Mouse (Mus musculus) layer of hippocampus, adult 9-10 months (tissue): ENCODE results near the gene Mrpl12.
A peak's percentile ranks its signal among the peaks of the same experiment; 100 is the strongest.

Experiments used
- DNase-seq: peaks from one replicate; pipeline ENCODE4 v3.0.0; 2022; ENCODE audit warnings: low spot score

The Mrpl12 gene

DNA sequence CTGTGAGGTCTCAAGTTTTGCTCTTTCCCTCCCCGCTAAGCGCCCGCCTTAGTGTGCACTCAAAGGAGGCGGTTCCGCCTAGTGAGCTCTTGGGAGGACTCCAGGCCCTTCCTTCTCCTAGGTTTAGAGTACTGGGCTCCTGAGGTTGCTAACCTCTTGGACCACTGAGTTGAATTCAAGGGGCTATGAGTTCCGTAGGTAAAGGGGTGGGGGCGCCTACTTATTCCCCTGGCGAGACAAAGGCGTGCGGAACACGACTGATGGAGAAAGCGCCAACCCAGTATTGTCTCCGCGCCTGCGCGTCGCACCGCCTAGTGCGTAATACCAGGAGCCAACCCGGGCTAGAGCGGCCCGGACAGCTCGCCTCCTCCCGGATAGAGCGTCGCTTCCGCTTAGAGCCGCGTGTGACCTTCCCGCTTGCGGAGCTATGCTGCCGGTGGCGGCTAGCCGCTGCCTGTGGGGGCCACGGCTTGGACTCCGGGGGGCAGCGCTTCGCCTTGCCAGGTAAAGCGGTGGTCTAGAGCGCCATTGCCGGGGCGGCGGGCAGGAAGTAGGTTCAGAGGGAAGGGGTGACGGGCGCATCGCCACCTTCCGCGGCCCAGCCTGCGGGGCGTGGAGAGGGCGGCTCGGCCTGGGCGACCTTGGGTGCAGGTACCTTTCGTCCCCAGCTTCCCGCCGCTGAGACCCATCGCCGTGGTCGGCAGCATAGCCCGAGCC lies at the start of gene Mrpl12:
TSS of gene Mrpl12 (plus strand) at position 349 of the 717 bp plus-strand sequence.
- peak; percentile 51 for DNase-seq

GRCm38 (mm10) chr11:120437152-120437856 lies 47.1 kb upstream of the Mrpl12 start, which contains the start of gene Nploc4:
TSS of gene Nploc4 (minus strand) at chr11:120437708.
- peak; percentile 38 for DNase-seq

GRCm38 (mm10) chr11:120437857-120438385 lies 46.5 kb upstream of the Mrpl12 start:
- no peak for DNase-seq

DNA sequence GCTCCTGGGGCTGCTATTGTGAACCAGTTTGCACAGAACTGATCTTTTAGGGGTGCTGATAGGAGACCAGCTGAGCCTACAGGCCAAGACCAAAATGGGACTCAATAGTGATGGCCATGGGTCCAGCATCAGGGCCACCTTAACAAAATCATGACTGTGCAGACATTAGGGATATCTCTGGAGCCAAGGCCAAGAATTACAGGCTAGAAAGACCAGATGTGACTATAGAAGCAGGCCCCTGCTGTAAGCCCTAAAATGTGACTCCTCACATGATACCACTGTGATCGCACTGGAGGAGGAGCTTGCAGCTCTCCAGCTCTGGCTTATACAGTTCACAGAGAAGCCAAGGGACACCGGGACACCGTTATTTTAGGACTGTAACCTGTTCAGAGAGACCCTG lies 42.1 kb upstream of the Mrpl12 start, which contains the start of gene Tspan10:
TSS of gene Tspan10 (plus strand) at position 301 of the 400 bp plus-strand sequence.
- DNase-seq = no peak

- DNase-seq = no peak
These were observed 41.6 kb upstream of the Mrpl12 start for GRCm38 (mm10) chr11:120442765-120443280.

DNA sequence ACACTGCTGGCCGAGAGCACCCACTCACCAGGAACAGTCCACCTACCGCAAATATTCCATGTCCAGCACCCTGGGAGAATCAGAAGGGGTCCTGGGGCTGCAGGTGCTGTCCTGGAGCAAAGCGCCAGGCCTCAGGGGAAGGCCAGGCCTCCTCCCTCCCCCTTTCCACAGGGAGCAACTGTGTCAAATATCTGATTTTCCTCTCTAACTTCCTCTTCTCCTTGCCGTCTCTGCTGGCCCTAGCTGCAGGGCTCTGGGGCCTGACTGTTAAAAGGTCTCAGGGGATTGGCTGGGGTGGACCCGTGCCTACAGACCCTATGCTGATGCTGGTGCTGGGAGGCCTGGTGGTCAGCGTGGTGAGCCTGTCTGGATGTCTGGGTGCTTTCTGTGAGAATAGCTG lies 40.3 kb upstream of the Mrpl12 start:
- DNase-seq = no peak

DNA sequence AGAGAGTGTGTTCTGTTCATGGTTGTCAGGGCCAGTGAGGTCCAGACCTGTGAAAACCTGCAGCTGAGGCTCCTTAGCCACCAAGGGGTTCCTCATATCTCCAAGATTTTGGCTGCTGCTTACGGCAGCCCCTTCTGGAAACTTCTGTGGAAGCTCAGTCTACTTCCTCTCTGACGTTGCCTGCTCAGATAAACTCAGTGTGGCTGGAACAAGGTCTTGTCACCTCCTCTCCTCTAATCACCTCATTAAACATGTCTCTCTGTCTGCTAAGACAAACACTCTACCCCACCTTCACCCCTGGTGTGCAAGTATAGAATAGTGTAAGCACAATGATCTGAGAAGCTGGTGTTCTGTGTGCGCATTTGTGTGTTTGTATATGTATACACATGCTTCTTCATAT lies 38.9 kb upstream of the Mrpl12 start:
- DNase-seq = no peak

DNA sequence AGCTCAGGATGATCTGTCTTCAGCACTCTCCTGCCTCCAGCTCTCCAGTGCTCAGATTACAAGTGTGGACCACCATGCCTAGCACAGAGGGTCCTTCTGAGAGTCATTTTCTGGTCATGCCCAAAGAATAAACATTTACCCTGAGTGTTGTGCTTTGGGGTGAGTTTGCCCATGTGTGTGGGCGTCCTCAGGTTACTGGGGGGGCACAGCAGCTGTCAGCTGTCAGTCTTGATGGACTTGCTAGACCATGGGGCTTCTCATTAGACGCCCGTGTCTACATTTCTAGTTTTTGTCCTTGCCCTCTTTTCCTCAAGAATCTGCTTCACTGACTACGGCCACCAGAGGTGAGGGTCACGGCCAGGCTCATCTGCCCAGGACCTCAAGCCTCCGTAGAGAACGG lies 37.2 kb upstream of the Mrpl12 start:
- DNase-seq = no peak

- DNase-seq = no peak
These were observed 32.2 kb upstream of the Mrpl12 start for GRCm38 (mm10) chr11:120452246-120452645.

DNA sequence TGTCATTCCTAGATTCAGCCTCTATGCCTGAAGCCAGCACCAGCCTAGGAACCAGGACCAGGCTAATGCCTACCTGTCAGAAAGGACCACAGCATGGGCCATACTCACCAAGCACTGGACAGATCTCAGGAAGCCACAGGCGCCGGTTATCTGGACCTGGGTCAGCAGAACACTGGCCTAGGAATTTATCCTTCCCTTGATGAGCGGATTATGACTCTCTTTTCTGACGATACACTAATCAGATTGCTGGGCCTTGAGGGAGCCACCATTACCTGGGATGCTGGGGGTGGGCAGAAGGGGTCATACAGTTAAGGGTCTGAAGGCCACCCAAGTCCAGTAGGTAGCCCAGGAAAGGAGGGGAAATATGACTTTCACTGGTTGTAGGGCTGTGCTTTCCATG lies 31.1 kb upstream of the Mrpl12 start, which contains the start of gene Pde6g:
TSS of gene Pde6g (minus strand) at position 195 of the 400 bp plus-strand sequence.
- DNase-seq = no peak

GRCm38 (mm10) chr11:120454965-120455364 lies 29.4 kb upstream of the Mrpl12 start:
- DNase-seq = no peak

DNA sequence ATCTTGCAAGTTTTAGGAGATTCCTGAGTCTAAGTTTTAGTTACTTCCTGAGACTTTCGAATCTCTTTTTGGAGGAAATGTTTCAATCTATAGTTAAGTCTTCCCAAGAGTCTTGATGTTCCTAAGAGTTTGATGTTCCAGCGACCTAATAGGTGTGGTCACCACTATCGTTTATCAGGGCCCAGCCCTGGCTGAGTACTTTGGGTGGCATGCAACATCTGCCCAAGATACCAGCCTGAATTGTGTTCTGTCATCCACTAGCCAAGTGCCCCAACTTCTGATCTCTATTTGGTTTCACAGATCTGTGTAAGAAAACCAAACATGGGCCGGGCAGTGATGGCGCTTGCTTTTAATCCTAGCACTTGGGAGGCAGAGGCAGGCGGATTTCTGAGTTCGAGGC lies 29.0 kb upstream of the Mrpl12 start:
- no peak for DNase-seq

- DNase-seq = no peak
These were observed 27.0 kb upstream of the Mrpl12 start for GRCm38 (mm10) chr11:120457370-120457769.

- no peak for DNase-seq
These were observed 26.4 kb upstream of the Mrpl12 start, which contains the start of the genes Oxld1 and Ccdc137 for GRCm38 (mm10) chr11:120457772-120458751. TSS of gene Oxld1 (minus strand) at chr11:120458068. TSS of gene Ccdc137 (plus strand) at chr11:120458115.

DNA sequence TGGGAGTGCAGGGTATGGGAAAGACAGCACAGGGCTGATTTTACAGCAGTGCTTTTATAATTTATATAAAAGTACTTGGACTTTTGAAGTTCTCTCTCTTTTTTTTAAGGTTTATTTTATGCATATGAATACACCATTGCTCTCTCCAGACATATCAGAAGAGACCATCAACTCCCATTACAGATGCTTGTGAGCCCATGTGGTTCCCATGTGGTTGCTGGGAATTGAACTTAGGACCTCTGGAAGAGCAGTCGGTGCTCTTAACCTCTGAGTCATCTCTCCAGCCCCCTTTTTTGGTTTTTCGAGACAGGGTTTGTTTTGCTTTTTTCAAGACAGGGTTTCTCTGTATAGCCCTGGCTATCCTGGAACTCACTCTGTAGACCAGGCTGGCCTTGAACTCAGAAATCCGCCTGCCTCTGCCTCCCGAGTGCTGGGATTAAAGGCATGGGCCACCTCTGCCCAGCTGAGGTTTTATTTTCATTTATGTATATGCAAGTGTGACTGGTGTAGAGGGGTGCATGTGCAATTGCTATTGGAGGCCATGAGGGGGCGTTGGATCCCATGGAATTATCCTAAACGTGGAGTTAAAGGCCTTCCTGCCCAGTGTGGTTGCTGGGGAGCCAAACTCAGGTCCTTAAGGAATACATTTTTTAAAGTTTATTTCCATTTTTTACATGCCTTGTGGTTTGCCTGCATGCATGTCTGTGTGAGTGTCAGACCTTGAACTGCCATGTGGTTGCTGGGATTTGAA lies 25.4 kb upstream of the Mrpl12 start:
- no peak for DNase-seq

- no peak for DNase-seq
These were observed 20.9 kb upstream of the Mrpl12 start for GRCm38 (mm10) chr11:120463536-120463935.

DNA sequence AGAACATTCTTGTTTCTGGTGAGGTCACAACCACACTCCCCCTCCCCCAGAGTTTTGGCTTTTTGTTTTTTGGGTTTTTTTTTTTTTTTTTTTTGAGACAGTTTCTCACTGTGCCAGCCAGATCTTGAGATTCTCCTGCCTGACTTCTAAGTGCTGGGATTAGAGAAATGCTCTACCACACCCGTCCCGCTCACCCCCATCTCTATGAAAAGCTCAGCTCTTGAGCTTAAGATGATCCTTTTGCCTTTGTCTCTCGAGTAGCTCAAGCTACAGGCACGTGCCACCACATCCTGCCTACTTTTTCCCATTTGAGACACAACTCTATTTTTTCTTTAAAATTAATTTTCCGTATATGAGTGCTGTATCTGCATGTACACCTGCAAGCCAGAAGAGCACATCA lies 20.0 kb upstream of the Mrpl12 start:
- no peak for DNase-seq

DNA sequence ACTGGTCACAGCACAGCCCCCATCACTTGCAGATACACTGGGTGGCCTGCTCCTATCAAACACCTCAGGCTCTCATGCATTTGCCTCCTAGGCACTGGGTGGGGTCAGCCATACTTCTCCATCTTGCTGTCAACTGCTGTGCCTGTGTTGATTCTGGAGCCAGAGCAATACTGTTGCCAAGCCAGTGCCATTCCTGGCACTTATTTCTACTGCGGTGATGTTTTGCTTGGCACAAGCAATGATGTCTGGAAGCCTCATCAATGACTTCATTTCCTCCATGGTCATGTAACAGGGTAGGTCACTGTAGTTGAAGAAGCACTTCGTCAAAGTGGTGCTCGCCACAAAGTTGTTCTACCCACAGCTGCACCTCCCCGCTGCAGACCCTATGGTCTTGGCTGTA lies 18.9 kb upstream of the Mrpl12 start:
- no peak for DNase-seq

GRCm38 (mm10) chr11:120467051-120467735 lies 17.2 kb upstream of the Mrpl12 start, which contains the start of gene Arl16:
TSS of gene Arl16 (minus strand) at chr11:120467607.
- DNase-seq = peak; percentile 84

DNA sequence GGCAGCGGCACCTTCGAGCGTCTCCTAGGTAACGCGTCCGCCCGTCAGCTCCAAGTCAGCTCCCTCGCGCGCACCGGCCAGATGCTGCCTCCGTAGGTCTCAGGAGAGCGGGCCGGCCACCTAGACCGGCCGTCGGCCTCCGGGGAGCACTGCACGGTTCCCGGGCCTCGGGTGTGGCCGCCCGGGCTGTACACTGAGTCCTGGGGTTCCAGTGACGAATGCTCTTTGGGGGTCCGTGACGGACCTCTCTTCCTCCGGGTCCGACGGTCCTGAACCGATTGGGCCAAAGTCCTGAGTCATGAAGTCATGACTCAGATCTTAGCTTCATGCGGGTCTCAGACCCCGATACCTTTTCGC lies 16.7 kb upstream of the Mrpl12 start:
- DNase-seq = no peak
